Mouse (Mus musculus) urinary bladder, adult 18-20 months (tissue): ENCODE measurements around the gene Tmem59l.

ENCODE experiments used
- DNase-seq, 2 experiments: peaks; one replicate each; pipeline ENCODE4 v3.0.0; 2022; ENCODE audit warnings: low spot score in 2 of 2, mixed read lengths in 2 of 2

The Tmem59l gene

GRCm38 (mm10) chr8:70460606-70461005 is 26.6 kb downstream of the Tmem59l start:
- no peak for DNase-seq

- DNase-seq: no peak
Observed at GRCm38 (mm10) chr8:70460199-70460598, 27.0 kb downstream of the Tmem59l start.

DNA sequence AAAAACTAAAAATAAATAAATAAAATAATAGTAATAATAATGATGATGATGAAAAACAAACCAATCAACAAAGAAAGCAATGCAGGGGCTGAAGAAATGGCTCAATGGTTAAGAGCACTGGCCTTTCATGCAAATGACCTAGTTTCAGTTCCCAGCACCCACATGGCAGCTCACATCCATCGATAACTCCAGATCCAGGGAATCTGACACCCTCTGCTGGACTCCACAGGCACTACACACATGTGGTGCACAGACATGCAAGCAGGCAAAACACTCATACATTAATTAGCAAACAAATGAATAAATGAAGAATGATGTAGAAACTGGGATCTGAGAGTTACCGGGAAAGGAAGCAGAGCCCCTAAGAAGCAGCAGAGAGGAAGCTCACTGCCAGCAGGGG is 27.5 kb downstream of the Tmem59l start:
- no peak for DNase-seq

- no peak for DNase-seq
Observed at GRCm38 (mm10) chr8:70458462-70458861, 28.7 kb downstream of the Tmem59l start.

GRCm38 (mm10) chr8:70457882-70458281 is 29.3 kb downstream of the Tmem59l start:
- no peak for DNase-seq

DNA sequence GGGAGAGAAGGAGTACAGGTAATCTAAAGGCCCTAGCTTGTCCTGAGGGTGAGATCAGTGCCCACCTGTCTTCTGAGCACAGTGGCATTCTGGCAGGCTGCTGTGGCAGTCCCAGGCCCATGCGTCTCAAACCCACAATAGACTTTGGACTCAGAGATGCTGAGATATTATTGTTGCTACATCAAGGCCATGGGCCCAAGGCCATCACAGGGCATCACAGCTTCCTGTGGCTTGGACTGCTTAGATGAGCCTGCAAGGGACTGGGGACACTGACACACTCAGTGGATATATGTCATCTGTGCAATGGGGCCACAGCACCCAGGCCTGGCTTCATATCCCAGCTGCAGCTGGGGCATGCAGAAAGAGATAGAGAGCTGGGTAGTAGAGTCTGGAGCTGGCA is 30.2 kb downstream of the Tmem59l start:
- no peak for DNase-seq

- no peak for DNase-seq
Observed at GRCm38 (mm10) chr8:70453852-70454251, 33.3 kb downstream of the Tmem59l start.

DNA sequence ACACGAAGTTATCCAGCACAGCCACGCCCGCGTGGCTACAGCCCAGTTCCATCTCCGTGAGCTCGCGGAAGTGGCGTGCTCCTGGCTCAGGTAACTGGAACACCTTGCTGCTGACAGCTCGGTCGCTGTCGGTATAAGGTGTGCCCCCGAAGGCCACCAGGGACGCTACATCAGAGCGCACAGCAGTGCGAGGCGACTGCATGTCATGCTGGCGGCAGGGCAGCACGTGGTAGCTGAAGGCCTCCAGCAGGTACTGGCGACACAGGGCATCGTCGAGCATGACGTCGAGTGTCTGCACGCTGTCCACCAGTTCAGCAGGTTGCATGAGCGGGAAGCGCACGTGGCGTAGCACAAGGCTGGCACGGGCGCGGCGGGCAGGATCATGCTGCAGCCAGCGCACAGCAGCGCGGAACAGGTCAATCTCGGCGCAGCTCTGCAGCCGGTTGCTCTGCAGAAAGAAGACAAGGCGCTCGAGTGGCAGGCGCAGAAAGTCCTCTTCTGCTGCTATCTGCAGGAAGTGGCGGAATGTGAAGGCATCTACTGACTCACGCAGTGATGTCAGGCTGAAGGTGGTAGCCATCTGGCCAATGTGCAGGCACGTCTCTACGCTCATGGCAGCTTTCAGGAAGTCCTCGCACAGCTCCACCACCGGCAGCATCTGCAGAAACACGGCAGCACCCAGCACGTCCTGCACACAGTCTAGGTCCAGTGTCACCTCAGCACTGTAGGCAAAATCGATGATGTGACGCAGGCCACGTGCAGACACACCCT is 34.8 kb downstream of the Tmem59l start:
- no peak for DNase-seq

DNA sequence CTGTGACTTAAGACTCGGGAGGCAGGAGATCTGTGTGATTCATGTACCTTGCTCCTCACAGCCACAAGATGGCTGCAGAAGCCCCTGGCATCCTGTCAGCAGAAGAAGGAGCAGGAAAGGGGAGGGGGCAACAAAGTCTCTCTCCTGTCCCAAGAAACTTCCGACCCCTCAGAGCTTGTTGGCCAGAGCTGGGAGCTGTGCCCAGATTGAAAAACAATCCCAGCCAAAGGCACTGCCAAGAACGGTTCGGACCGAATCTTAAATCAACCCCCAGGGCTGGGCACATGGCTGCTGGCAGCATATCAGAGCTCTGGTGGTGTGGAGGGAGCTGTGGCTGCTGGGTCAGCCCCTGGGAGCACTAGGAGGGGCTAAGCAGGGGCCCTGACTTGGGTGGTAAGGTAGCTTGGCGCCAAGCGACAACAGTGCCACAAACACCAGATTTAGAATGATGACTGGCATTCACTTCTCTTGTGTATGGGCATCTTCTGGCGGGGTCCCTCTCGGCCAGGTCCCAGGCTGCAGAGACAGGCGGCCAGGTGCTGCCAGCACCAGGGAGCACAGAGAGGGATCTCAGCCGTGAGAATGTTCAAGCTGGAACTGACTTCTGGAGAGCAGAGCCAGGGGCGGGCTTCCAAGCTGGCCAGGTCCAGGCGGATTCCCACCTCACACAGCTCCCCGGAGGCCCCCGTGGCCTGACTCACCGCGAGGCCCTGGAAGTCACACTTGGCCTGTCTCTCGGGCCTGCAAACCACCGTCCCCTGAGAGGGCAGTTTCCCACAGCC is 39.3 kb downstream of the Tmem59l start:
- no peak for DNase-seq

GRCm38 (mm10) chr8:70445988-70446387 is 41.2 kb downstream of the Tmem59l start:
- DNase-seq: no peak

GRCm38 (mm10) chr8:70443326-70443725 is 43.8 kb downstream of the Tmem59l start:
- DNase-seq: no peak

- DNase-seq: no peak
Observed at GRCm38 (mm10) chr8:70441565-70441964, 45.6 kb downstream of the Tmem59l start.

DNA sequence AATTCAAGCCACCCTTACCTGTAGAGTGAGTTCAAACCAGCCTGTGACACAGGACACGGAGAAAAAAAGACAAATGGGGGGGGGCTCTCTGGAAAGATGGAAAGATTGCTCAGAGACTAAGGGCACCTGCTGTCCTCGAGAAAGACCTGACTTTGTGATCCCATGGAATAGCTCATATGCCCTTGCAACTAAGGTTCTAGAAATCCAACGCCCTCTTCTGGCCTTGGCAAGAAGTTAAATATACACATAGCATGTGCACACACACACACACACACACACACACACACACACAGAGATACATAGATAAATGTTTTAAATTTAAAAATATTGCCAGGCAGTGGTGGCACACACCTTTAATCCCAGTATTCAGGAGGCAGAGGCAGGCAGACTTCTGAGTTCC is 46.9 kb downstream of the Tmem59l start:
- DNase-seq: no peak

DNA sequence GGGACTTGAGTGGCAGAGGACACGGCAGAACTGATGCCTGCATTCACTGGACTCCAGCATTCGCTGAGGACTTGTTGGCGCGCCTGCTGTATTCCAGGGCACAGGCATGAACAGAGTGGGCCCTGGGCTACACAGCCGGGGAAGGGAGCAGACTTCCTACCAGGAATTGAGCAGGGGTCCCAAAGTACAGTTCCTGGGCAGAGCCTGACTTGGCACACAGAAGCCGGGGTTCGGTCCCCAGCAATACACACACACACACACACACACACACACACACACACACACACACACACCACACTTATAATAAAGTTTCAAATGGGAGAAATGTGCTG is 47.3 kb downstream of the Tmem59l start:
- no peak for DNase-seq

- DNase-seq: peak; percentile 96
Observed at GRCm38 (mm10) chr8:70439055-70439847, 47.9 kb downstream of the Tmem59l start, which contains the start of gene Crtc1. TSS of gene Crtc1 (minus strand) at chr8:70439579.

GRCm38 (mm10) chr8:70438423-70438822 is 48.7 kb downstream of the Tmem59l start:
- no peak for DNase-seq

DNA sequence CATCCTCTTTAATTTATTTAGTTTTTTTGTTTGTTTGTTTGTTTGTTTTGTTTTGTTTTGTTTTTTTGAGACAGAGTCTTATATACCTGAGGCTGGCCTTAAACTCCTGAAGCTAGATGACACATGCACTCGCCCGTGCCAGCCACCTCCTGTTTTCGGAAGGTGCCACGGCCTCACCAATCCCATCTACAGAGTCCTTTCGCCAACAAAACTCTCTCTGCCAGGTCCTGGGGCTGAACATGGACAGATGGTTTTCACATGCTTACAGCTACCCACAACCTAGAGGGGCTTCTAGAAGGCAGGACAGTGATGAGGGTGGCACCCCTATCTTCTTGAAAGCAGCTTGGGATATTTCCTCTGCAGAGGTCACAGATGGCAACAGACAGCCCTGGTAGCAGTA is 52.0 kb downstream of the Tmem59l start:
- DNase-seq: no peak
